Mouse (Mus musculus): ENCODE measurements around the gene Ccdc58. TPM values are rescaled to one million over a fixed set of nuclear protein-coding genes. Genes with fewer than 3 reads are reported as not detected.
"Not testable (repeated sequence)": the region's sequence is repeated elsewhere in the genome, so short reads cannot be mapped to it uniquely, and the experiment has no call there.

The Ccdc58 gene
- total RNA-seq (2021), result 10 to 100 TPM; 18.6 to 21.3 TPM
- long read RNA-seq, experiment 1, transcript Ccdc58-203 (5 exons, 1,073 nt), result major isoform, 9 of 10 reads
- long read RNA-seq, experiment 1, partial matches to known transcripts, result 1 of 10 reads
- long read RNA-seq, experiment 1, other reads (novel, unspliced or antisense), result 0 of 10 reads
- long read RNA-seq, experiment 2, transcript Ccdc58-203 (5 exons, 1,073 nt), result major isoform, 13 of 15 reads
- long read RNA-seq, experiment 2, partial matches to known transcripts, result 0 of 15 reads
- long read RNA-seq, experiment 2, other reads (novel, unspliced or antisense), result 2 of 15 reads

DNA sequence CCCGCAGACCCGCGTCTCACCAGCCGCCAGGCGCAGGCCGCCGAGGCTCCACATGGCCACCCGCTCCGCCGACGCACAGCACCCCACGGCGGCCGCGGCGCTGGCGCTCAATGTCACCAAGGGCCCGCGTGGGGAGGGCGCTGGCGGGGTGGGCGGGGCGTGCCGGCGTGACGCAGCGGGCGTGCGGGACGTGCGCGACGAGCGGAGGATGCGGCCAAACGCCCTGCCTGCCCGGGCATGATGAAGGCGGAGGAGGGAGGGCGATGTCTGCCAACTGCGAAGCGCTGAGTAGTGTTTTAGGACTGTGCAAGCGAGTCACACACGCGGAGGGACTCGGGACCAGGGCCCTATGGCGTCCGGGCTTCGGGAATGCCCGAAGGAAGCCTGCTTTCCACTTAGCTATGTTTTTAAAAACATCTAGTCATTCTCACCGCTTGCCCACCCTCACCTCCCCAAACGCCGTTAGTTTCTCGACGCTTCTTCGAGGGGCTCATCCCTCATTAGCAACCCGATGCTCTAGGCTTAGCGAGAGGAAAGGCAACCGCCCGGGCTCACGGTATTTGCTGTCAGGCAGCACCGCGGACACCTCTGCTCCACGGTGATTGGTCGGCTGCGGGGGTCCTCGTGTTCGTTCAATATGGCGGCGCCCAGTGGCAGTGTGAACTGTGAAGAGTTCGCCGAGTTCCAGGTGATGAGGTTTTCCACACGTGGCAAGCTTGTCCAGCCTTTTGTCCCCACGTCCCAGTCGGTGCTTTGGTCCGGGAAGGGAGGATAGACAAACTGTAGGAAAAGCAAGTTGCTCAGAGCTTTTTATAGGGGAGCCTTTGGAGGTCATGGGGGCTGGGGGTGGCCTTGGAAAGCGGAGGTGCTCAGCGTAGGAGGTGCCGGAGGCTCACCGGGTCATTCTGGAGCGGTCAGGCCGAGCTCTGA is at the start of gene Ccdc58, which contains the start of gene Fam162a:
Ccdc58 (plus strand) TSS at position 236 of the 930 bp plus-strand sequence.
Fam162a (minus strand) TSS at position 145 of the 930 bp plus-strand sequence.
- intact Hi-C loops (cut with DNase I), result loop anchor here (2.0 to 10.0 kb wide), 2 partner anchors 31 to 943 kb away; partner anchors contain the start of genes Polq and Wdr5b
- DNase-seq (ENCODE audit: low spot score in 2 of 2), result peak; percentile 93

DNA sequence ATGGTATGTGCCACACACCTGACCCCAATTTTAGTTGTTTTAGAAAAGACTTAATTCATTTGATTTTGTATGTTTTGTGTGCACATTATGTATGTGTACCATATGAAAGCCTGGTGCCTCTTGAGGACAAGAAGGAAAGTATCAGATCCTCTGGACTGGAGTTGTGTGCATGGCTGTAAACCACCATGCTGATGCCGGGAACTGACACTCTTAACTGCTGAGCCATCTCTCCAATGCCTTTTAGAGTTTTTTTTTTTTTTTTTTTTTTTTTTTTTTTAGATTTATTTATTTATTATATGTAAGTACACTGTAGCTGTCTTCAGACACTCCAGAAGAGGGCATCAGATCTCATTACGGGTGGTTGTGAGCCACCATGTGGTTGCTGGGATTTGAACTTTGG is 43.4 kb upstream of the Ccdc58 start:
- intact Hi-C loops (cut with DNase I), result loop anchor here (10.0 kb wide), 1 partner anchor 817 kb away; no protein-coding TSS in a partner anchor

DNA sequence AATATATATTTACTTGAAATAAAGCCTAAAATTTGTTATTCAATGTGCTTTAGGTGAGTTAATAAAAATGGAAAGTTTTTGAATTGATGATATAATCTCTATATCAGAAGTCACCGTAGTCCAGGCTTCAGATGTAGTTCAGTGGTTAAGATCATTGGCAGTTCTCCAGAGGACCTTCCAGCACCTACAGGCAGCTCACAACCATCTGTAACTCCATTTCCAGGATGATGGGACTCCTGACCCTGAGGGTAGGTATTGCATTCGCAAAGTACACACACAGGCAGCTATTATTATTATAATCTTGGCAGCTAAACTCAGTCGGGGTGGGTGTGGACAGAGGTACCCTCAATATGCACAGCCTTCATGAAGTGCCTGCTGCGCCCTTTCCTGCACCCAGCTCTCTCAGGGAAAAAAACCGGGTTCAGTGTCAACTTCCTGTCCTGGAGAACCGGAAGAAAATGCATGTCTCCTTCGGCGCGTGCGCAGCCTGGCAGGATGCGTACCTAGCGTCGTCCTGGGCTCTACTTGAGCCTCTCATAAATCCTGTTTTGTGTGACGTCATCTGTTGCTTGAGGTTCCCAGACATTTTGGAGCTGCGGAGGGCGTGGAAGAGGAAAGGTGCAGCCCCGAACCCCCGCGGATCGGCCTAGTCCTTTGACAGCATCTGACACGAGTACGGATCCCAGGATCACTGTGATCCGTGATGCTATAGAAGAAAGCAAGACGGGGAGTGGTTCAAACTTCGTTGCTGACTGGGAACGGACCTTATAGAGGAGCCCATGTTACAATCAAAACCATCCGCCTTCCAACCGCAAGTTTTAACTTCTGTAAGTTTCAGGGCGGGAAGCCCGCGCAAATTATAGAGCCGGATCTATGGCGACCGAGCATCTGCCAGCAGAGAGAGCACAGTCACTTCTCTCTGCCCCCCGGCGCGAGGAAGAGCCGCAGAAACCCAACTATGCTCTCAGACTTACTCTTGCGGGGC is 30.6 kb upstream of the Ccdc58 start, which contains the start of gene Wdr5b:
Wdr5b (plus strand) TSS at position 551 of the 985 bp plus-strand sequence.
- intact Hi-C loops (cut with DNase I), result loop anchor here (2.0 kb wide), 1 partner anchor 30 kb away; the partner anchor contains the start of genes Ccdc58 and Fam162a
- peak; percentile 94 to 98 for DNase-seq (ENCODE audit: low spot score in 2 of 2)

More for the DNA sequence above, 43.4 kb upstream of the Ccdc58 start:
- not testable (repeated sequence) for DNase-seq (ENCODE audit: low spot score in 2 of 2)

DNA sequence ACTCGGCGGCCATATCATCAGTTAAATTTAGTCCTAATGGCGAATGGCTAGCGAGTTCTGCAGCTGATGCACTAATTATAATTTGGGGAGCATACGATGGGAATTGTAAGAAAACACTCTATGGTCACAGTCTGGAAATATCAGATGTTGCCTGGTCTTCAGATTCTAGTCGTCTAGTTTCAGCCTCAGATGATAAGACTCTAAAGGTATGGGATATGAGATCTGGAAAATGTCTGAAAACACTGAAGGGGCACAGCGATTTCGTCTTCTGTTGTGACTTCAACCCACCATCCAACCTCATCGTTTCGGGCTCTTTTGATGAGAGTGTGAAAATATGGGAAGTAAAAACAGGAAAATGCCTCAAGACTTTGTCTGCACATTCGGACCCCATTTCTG is 29.9 kb upstream of the Ccdc58 start:
- intact Hi-C loops (cut with DNase I), result loop anchor here (2.0 kb wide), 1 partner anchor 29 kb away; the partner anchor contains the start of genes Ccdc58 and Fam162a
- no peak for DNase-seq (ENCODE audit: low spot score in 2 of 2)

DNA sequence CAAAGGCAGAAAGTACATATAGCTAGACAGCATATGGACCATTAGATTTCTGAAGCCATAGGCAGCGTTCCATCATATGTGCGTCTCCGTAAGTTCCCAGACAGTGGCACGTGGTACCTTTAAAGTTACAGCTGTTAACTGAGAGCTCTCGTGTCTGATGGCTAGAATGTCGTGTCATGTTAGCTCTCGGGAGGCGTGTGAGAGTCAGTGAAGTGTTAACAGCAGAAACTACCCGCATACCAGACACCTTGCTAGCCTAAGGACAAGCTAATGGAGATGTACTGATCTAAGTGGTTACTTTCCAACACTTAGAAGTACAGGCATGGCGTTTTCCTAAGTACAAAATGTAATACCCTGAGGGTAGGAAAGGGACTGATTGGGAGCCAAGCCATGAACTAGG is 28.4 kb upstream of the Ccdc58 start:
- DNase-seq (ENCODE audit: low spot score in 2 of 2), result no peak
- intact Hi-C loops (cut with DNase I), result no loop called here

DNA sequence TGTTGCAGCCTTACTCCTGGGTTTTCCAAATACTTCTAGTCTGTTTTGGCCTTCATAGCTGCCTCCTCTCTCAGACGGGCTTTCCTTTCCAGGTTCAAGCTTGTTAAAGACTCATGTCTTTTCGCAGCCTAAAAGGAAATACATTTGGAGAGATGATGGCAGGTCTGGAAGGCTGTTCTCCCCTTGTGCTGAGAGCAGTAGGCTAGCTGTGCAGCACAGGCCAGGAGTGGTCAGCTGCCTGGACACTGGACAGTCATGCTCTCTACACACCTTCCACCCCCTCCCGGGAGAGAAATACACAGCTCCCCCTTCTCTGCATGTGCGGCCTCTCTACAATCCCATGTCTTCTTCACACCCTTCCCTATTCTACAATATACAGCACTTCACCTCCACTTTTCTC is 27.5 kb upstream of the Ccdc58 start:
- intact Hi-C loops (cut with DNase I), result no loop called here
- DNase-seq (ENCODE audit: low spot score in 2 of 2), result no peak

DNA sequence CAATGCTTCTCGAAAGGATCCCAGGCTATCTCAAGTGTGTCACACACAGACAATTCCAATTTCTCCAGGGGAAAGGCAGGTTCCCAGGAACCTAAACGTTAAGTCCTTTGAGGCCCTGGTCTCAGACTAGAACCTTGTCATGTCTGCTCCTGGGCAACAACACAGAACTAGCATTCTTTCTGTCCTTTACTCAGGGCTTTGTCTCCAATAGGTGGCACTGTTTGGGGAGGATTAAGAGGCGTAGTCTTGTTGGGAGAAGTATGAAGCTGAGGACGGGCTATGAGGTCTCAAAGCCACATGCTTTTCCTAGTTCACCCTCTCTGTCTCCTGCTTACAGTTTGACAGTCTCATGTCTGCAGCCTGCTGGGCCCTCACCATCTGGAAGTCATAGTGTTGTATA is 23.9 kb upstream of the Ccdc58 start:
- DNase-seq (ENCODE audit: low spot score in 2 of 2), result no peak
- intact Hi-C loops (cut with DNase I), result no loop called here

DNA sequence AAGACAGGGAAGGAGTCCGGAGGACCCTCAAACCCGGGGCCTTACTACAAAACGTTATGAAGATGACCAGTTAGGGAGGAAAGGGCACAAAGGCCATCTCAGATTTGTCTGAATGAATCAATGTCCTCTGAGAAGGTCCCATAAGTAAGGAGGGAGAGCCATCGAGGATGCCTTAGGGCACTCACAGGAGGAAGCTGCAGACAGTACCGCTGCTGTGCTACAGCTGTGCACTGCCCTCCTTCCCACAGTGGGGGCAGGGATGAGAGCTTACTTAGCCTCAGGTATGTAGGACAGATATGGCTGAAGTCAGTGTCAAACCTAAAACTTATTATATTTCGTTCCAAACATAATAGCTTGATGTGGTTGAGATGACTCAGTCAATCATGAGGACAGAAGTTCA is 20.0 kb upstream of the Ccdc58 start:
- intact Hi-C loops (cut with DNase I), result no loop called here
- DNase-seq (ENCODE audit: low spot score in 2 of 2), result no peak

DNA sequence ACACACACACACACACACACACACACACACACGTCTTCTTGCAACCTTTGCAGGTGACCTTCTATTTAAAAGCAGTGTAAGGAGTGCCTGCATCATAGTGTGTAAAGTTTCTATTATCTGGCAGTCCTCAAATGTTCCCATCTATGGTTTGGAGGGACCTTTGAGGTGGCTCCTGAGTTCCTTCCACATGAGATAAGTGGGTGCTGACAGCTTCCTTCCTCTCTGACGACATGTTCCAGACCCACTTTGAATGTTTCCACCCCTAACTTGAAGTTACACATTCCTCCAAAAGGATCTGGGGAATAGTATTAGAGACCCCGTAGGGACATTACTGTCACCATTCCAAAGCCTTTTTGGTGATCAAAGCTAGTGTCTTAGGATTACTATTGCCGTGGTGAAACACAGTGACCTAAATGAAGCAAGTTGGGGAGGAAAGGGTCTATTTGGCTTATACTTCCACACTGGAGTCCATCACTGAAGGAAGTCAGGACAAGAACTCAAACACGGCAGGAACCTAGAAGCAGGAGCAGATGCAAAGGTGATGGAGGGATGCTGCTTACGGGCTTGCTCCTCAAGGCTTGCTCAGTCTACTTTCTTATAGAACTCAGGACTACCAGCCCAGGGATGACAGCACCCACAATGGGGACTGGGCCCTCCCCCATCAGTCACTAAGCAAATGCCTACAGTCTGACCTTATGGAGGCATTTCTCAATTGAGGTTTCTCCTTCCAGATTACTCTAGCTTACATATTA is 17.8 kb upstream of the Ccdc58 start:
- DNase-seq (ENCODE audit: low spot score in 2 of 2), result no peak
- intact Hi-C loops (cut with DNase I), result no loop called here

DNA sequence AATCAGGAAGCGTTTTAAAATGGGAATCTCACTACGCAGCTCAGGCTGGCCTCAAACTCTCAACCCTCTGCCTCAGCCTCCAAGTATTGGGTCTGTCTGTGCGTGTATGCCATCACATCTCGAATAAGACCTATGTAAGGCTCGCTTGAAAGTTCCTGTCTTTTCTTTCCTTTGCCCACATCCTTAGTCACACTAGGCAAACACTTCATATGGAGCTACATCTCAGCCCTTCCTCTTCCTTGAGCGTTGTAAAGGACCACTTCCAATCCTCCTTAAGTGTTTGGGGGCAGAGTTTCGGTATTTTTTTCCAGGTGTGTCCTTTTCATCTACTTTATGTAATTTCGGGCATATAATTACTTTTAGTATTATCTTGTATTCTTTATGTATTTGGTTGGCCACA is 16.6 kb upstream of the Ccdc58 start:
- DNase-seq (ENCODE audit: low spot score in 2 of 2), result no peak
- intact Hi-C loops (cut with DNase I), result no loop called here

DNA sequence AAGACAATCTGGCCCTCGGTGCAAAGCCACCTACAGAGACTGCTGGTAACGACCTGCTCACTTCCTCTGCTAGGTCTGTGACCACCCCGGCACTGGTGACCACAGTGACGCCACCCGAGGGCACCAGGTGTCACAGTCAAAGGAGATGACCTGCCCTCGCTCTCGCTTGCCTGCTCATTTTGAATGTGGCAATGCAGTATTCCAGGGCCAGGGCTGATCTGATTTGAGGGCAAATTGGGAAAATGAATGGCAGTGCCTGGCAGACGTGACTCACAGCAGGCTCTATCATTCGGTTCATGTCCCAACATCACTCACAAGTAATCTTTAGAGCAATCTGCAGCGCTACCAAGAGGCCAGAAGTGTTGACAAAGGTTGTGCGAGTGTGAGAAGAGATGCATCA is 15.1 kb upstream of the Ccdc58 start:
- no peak for DNase-seq (ENCODE audit: low spot score in 2 of 2)
- intact Hi-C loops (cut with DNase I), result no loop called here

DNA sequence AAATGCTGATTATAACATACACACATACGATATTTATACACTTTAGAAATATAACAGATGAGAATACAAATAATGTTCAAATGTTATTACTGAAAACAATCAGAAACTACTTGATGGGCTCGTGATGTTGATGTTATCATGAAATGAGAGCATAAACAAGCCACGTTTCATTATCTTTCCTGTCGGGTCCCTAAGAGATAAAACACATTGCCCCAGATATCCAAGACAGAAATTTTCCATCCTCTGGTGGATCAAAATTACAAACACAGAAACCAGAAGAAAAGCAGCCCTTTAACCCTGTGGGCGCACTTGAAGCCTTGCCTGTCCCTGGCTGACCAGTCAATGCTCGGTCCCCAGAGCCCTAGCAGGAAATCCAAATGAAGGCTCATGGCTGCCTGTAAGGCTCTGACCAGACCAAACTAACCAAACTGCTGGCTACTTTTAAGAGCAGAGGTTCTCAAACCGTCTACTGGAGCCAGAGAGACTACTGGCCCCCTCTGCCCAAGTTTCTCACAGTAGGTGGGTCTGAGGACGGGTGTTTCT is 13.5 kb upstream of the Ccdc58 start:
- no peak for DNase-seq (ENCODE audit: low spot score in 2 of 2)
- intact Hi-C loops (cut with DNase I), result no loop called here

DNA sequence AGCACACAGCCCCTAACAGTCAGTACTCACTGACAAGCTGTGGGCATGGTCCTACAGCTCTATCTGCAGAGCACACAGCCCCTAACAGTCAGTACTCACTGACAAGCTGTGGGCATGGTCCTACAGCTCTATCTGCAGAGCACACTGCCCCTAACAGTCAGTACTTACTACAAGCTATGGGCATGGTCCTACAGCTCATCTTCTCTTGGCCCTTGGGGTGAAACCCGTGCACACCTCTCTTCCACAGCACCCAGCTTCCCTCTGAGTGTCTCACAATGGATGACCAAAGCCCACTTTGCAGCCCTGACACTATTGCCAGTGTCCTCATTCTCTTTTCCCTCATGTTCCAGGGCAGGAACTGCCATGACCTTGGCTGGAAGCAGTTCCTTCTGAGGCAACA is 9.0 kb upstream of the Ccdc58 start:
- DNase-seq (ENCODE audit: low spot score in 2 of 2); intact Hi-C loops (cut with DNase I): not testable (repeated sequence)

DNA sequence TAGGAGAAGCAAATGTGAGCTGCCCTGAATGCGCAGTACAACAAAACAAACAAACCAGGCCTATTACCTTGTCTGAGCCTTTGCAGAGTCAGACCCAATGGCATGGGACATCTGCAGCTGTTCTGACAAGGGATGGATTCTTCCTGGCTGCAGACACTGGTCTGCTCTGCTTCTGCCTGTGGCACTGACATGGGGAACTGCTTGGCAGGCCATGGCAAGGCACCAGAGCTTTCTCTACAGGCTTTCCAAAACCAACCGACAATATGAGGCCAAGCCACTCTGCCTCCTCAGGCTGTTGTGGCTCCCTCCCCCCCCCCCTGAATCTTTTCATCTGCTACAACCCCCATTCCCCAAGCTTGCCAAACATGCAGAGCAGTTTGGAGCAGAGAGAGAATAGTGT is 8.2 kb upstream of the Ccdc58 start:
- intact Hi-C loops (cut with DNase I), result no loop called here
- DNase-seq (ENCODE audit: low spot score in 2 of 2), result no peak

DNA sequence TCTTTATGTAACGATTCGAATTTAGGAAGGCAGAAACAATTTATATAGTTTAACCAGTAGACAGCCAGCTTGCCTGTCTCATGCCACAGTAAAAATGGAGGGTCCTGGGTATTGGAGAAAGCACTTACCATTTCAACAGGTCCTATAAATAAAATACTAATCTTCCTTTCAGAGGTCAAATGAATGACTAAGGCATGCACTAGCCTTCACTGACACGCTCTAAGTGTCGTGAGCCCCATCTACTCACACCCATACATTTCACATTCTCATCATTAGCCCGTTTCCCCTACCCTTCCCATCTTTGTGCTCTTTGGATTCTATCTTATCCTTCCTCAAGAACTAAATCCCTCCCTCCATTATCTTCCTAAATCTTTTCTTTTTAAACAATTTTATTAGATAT is 6.6 kb upstream of the Ccdc58 start:
- no peak for DNase-seq (ENCODE audit: low spot score in 2 of 2)
- intact Hi-C loops (cut with DNase I), result no loop called here

DNA sequence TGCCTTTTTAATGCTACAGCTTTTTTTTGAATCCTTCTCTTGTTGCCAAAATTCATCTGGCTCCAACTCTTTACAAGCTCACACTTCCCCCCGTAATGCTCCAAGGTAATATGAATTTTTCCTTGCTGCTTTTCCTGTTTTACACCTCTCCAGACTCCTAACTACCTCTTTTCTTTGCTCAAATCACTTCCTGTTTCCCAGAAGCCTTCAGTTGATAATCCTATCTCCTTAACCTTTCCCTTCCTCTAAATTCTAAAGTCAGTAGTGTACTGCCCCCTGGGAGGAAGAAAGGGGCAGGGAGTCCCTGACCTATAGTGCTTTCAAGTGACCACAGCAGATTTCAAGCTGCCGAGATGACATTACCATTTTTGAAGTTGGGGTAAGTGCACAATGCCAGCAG is 3.8 kb upstream of the Ccdc58 start:
- no peak for DNase-seq (ENCODE audit: low spot score in 2 of 2)
- intact Hi-C loops (cut with DNase I), result no loop called here

DNA sequence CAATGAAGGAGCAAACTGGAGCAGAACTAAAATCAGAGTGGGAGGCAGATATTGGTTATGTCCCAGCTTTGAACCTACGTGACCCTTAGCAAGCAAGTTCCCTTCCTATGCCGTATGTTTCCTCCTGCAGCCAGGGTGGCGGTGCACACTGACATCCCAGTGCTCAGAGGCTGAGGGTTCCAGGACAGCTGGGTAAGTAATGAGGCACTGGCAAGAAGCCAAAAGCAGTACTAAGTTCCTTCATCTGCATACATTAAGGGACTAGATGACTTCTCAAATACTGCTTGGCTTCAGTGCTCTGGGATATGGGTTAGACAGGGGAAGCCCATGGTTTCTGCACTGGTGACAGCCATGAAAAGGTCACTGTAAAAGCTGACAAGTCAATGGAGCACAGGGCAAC is 3.1 kb upstream of the Ccdc58 start:
- intact Hi-C loops (cut with DNase I), result no loop called here
- DNase-seq (ENCODE audit: low spot score in 2 of 2), result no peak
